In genomic region chr15:11041229-11041628, GRCm38 (mm10) we compare ENCODE assay signal across 29 mouse cellular contexts. TPM values are rescaled to one million over a fixed set of nuclear protein-coding genes. Genes with fewer than 3 reads are reported as not detected.
"Had no signal": no experiment of that assay in that cellular context is flagged by ENCODE, and none has a peak within 500 bp of the region (broad histone marks: within the 10 kb centered on the region; RNA-seq: fewer than 3 reads in every experiment).

No protein-coding gene starts in this region.

- H3K9me3 ChIP-seq: embryonic facial prominence, embryonic 10.5 days; embryonic facial prominence, embryonic 12.5 days; embryonic facial prominence, embryonic 13.5 days; embryonic facial prominence, embryonic 15.5 days; forebrain, embryonic 10.5 days; forebrain, embryonic 12.5 days; forebrain, embryonic 13.5 days; forebrain, embryonic 15.5 days had no signal

- H3K4me2 ChIP-seq: embryonic facial prominence, embryonic 12.5 days; embryonic facial prominence, embryonic 13.5 days; embryonic facial prominence, embryonic 15.5 days; forebrain, embryonic 12.5 days; forebrain, embryonic 13.5 days; forebrain, embryonic 15.5 days had no signal

- DNase-seq: cerebellum, adult 9-10 months; cerebellum, adult 9-11 months; cerebellum, postnatal 10 days; cerebellum, postnatal 25 days; cerebellum, postnatal 36 days; embryo, embryonic 11 days; forebrain, postnatal 0 days; gastrocnemius, adult 2 months; gastrocnemius, postnatal 10 days; gastrocnemius, postnatal 14 days; gastrocnemius, postnatal 25 days; gastrocnemius, postnatal 36 days; heart, adult 18-20 months; heart, adult 2 months had no signal

- H3K9ac ChIP-seq: embryonic facial prominence, embryonic 12.5 days; embryonic facial prominence, embryonic 13.5 days; embryonic facial prominence, embryonic 15.5 days; forebrain, embryonic 12.5 days; forebrain, embryonic 13.5 days; forebrain, embryonic 15.5 days; forebrain, postnatal 0 days had no signal

- H3K4me3 ChIP-seq: embryonic facial prominence, embryonic 10.5 days; embryonic facial prominence, embryonic 12.5 days; embryonic facial prominence, embryonic 13.5 days; embryonic facial prominence, embryonic 15.5 days; erythroblast, embryonic 14.5 days; forebrain, embryonic 10.5 days; forebrain, embryonic 12.5 days; forebrain, embryonic 13.5 days; forebrain, embryonic 15.5 days; gastrocnemius, adult 2 months; heart, adult 2 months had no signal

- H3K36me3 ChIP-seq: embryonic facial prominence, embryonic 10.5 days; embryonic facial prominence, embryonic 12.5 days; embryonic facial prominence, embryonic 13.5 days; embryonic facial prominence, embryonic 15.5 days; forebrain, embryonic 10.5 days; forebrain, embryonic 12.5 days; forebrain, embryonic 15.5 days had no signal

- H3K27ac ChIP-seq: embryonic facial prominence, embryonic 10.5 days; embryonic facial prominence, embryonic 12.5 days; embryonic facial prominence, embryonic 13.5 days; embryonic facial prominence, embryonic 15.5 days; forebrain, embryonic 10.5 days; forebrain, embryonic 12.5 days; forebrain, embryonic 13.5 days; forebrain, embryonic 15.5 days; gastrocnemius, adult 2 months; heart, adult 2 months had no signal

RNA-seq across cellular contexts. Expression of gene Rxfp3, which starts 3.4 kb away (rescaled TPM):
- total RNA-seq: common myeloid progenitor, adult 5-6 weeks; gastrocnemius, adult 18-20 months; gastrocnemius, adult 2 months; gastrocnemius, adult 8-10 months; gastrocnemius, postnatal 25 days; gastrocnemius, postnatal 36 days; granulocyte monocyte progenitor cell, adult 5-6 weeks had no signal
- polyA plus RNA-seq: erythroblast, embryonic 14.5 days had no signal

RNA-seq across cellular contexts. Expression of gene Adamts12, which starts 23.4 kb away (rescaled TPM):
- total RNA-seq: granulocyte monocyte progenitor cell, adult 5-6 weeks had no signal

RNA-seq across cellular contexts. Expression of gene Slc45a2, which starts 40.7 kb away (rescaled TPM):
- total RNA-seq: common myeloid progenitor, adult 5-6 weeks; forebrain, postnatal 0 days; gastrocnemius, adult 2 months; gastrocnemius, adult 8-10 months; gastrocnemius, postnatal 10 days; gastrocnemius, postnatal 14 days; gastrocnemius, postnatal 25 days; granulocyte monocyte progenitor cell, adult 5-6 weeks; heart, adult 18-20 months; heart, adult 2 months; heart, adult 8-10 months had no signal
- polyA plus RNA-seq: erythroblast, embryonic 14.5 days; forebrain, embryonic 13.5 days; forebrain, embryonic 14.5 days; forebrain, embryonic 15.5 days; heart, adult 2 months had no signal
